Mouse (Mus musculus) macrophage (primary cell): Measurements from ENCODE around the gene Olfr1418. TPM values are rescaled to one million over a fixed set of nuclear protein-coding genes. Genes with fewer than 3 reads are reported as not detected.

Experiments
- H3K27ac ChIP-seq: fragments of 350-480 bp; formaldehyde crosslinking; 2 replicates; pipeline ENCODE4 v1.9.0; 2021
- H3K36me3 ChIP-seq: fragments of 350-480 bp; formaldehyde crosslinking; 2 replicates; pipeline ENCODE4 v1.9.0; 2021; ENCODE audit errors: inconsistent target
- H3K4me3 ChIP-seq: fragments of 350-480 bp; formaldehyde crosslinking; 2 replicates; pipeline ENCODE4 v1.9.0; 2021; ENCODE audit errors: inconsistent target
- H3K79me2 ChIP-seq: fragments of 350-480 bp; formaldehyde crosslinking; 2 replicates; pipeline ENCODE4 v1.9.0; 2021; ENCODE audit errors: inconsistent target
- WGBS: methylation state at CpG from one replicate; pipeline ENCODE4 v1.1.7; 2026; ENCODE audit warnings: inconsistent platforms; ENCODE audit not compliant: missing documents; 5-methylcytosine and 5-hydroxymethylcytosine counted together
- polyA plus RNA-seq: library from polyadenylated mRNA; stranded (reverse); fragments of 250-400 nt; gene quantifications from 3 replicates; pipeline ENCODE4 v1.2.4, GENCODE M21; 2018; ENCODE audit warnings: inconsistent platforms

Olfr1418 gene
- polyA plus RNA-seq, 1 experiment from 2014 or later = not detected

- peak overlapping the region; percentile 74 for H3K27ac ChIP-seq
- H3K4me3 ChIP-seq = peak overlapping the region; percentile 75
- WGBS = under 1% methylated on average over 75 of the region's 83 CpGs
- H3K79me2 ChIP-seq = peaks cover 58% of the 10 kb centered on the region
- no peaks in the 10 kb centered on the region for H3K36me3 ChIP-seq
These were observed 42.4 kb downstream of the Olfr1418 start for GRCm38 (mm10) chr19:11818199-11819142.

- H3K4me3 ChIP-seq = peak overlapping the region; percentile 75
- H3K36me3 ChIP-seq = no peaks in the 10 kb centered on the region
- H3K79me2 ChIP-seq = peaks cover 67% of the 10 kb centered on the region
- 59% methylated on average over 5 of the region's 5 CpGs for WGBS
- H3K27ac ChIP-seq = peak overlapping the region; percentile 74; the same call in 1 of the 2 replicates
These were observed 43.3 kb downstream of the Olfr1418 start for GRCm38 (mm10) chr19:11817586-11817985.

DNA sequence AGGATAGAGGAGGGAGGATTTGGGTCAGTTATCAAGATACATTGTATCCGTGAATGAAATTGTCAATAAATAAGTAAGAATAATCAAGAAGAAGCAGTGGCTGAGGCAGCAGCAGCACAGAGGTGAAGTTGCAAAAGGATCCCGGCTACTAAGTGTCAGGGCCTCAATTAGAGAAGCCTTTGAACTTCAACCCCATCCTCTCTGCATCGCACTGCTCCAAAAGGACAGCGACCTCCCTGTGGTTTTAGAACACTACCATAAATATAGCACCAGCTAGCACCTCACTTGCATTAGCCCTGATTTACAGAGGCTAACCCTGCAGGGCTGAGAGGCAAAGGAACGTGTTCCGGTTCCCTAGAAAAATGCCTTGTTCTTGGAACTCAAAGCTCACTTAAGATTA lies 44.2 kb downstream of the Olfr1418 start:
- 87% methylated on average over 6 of the region's 6 CpGs for WGBS
- H3K79me2 ChIP-seq = peaks cover 75% of the 10 kb centered on the region

GRCm38 (mm10) chr19:11814742-11815333 lies 46.0 kb downstream of the Olfr1418 start:
- Histone ChIP-seq H3K36me3 (no peaks in the 10 kb centered on the region), H3K79me2 (peaks cover 94% of the 10 kb centered on the region), H3K4me3 (no peak overlapping the region), H3K27ac (no peak overlapping the region)
- 99% methylated on average over 6 of the region's 6 CpGs for WGBS

More for the DNA sequence above, 44.2 kb downstream of the Olfr1418 start:
- no peak overlapping the region for H3K27ac ChIP-seq
- H3K36me3 ChIP-seq = no peaks in the 10 kb centered on the region
- no peak overlapping the region for H3K4me3 ChIP-seq

DNA sequence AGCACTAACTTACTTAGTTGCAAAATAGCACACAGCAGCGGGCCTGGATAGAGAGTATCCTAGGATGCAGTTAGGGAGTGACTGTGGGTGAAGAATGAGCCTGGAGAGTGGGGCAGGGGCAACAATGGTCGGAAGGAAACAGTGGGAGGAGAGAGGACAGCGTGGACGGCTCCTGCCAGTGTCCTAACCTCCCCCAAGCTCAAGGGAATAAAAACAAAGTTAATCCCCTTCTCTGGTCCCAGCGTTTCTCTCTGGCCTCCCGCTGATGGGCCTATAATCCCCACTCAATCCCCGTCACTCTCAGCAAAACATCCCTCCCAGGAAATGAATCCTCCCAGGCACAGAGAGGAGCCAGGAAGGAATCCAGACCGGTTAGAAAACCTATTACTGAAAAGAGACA lies 47.2 kb downstream of the Olfr1418 start:
- peak overlapping the region; percentile 8; the same call in 1 of the 2 replicates for H3K27ac ChIP-seq
- H3K36me3 ChIP-seq = no peaks in the 10 kb centered on the region
- 92% methylated on average over 8 of the region's 8 CpGs for WGBS
- H3K4me3 ChIP-seq = no peak overlapping the region
- peaks cover 97% of the 10 kb centered on the region for H3K79me2 ChIP-seq

- H3K4me3 ChIP-seq = no peak overlapping the region
- 0 out of 2 replicates have a peak overlapping the region, but pooled peaks have one; percentile 8 for H3K27ac ChIP-seq
- peaks cover 96% of the 10 kb centered on the region for H3K79me2 ChIP-seq
- H3K36me3 ChIP-seq = no peaks in the 10 kb centered on the region
- WGBS = 82% methylated on average over 4 of the region's 4 CpGs
These were observed 47.7 kb downstream of the Olfr1418 start for GRCm38 (mm10) chr19:11813136-11813535.

GRCm38 (mm10) chr19:11811688-11812365 lies 49.0 kb downstream of the Olfr1418 start:
- WGBS = 65% methylated on average over 3 of the region's 5 CpGs
- Histone ChIP-seq H3K27ac (no peak overlapping the region), H3K79me2 (peaks cover 94% of the 10 kb centered on the region), H3K36me3 (no peaks in the 10 kb centered on the region), H3K4me3 (no peak overlapping the region)

GRCm38 (mm10) chr19:11810856-11811255 lies 50.0 kb downstream of the Olfr1418 start:
- Histone ChIP-seq H3K36me3 (no peaks in the 10 kb centered on the region), H3K27ac (no peak overlapping the region), H3K79me2 (peaks cover 94% of the 10 kb centered on the region), H3K4me3 (no peak overlapping the region)
- 100% methylated on average over 1 of the region's 1 CpGs for WGBS

- WGBS = 44% methylated on average over 5 of the region's 5 CpGs
- 0 out of 2 replicates have a peak overlapping the region, but pooled peaks have one; percentile 15 for H3K27ac ChIP-seq
These were observed 50.7 kb downstream of the Olfr1418 start for GRCm38 (mm10) chr19:11810003-11810758.

DNA sequence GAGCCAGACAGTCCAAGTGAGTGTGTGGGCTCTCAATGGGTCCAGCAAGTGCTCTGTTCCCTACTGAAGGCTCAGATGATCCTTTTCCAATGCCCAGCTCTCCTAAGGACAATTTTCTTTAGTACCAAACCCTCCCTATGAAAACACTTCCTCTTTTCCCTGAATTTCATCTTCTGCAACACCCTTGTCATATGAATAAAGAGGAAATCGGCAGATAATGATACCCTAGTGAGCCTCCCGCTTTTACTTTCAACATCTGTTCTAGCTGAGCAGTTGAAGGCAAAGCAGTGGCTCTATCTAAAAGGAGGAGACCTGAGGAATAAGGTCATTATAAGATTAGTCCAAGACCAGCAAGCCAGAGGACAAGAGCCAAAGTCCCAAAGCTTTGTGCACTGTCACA lies 52.4 kb downstream of the Olfr1418 start:
- WGBS = 14% methylated on average over 2 of the region's 2 CpGs
- Histone ChIP-seq H3K27ac (peak overlapping the region; percentile 33), H3K36me3 (no peaks in the 10 kb centered on the region), H3K79me2 (peaks cover 82% of the 10 kb centered on the region), H3K4me3 (no peak overlapping the region)

More at GRCm38 (mm10) chr19:11810003-11810758, 50.7 kb downstream of the Olfr1418 start:
- H3K79me2 ChIP-seq = peaks cover 94% of the 10 kb centered on the region
- H3K36me3 ChIP-seq = no peaks in the 10 kb centered on the region
- H3K4me3 ChIP-seq = no peak overlapping the region

DNA sequence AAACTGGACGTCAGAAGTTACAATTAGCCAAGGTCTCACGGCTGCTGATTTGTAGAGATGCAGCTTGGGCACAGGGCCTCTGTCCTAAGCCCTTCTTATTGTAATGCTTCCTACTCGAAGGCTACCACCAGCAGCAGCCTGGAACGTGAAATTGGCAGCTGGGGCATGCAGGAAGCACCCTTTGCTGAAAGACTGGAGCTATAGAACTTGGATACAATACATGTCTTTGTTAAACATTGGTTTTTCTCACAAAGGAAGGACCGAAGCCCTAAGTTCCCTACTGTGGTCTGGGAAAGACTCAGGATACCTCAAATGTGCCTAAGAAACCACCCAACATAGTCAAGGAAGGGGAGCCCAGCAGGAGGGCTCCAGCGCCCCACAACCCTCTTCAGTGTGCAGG lies 53.0 kb downstream of the Olfr1418 start:
- WGBS = 49% methylated on average over 6 of the region's 6 CpGs
- Histone ChIP-seq H3K4me3 (no peak overlapping the region), H3K79me2 (peaks cover 76% of the 10 kb centered on the region), H3K36me3 (no peaks in the 10 kb centered on the region), H3K27ac (peak overlapping the region; percentile 33)

DNA sequence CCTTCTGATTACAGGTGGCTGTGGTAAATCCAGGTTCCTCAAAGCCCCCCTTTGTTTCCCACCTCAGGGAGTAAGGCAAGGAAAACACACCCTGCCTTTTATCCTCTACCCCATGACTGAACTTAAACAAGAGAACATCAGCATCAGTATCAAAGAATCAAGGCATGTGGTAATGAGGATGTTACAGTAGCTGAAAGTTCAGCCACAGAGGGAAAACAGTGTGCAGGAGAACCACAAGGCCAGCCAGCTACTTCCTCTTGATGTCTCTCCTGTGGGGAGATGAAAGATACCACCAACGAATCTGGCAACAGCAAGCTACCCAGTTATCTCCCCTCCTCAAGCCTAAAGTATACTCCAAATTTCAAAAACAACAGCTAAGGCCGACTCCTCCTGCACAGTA lies 53.6 kb downstream of the Olfr1418 start:
- Histone ChIP-seq H3K79me2 (peaks cover 70% of the 10 kb centered on the region), H3K36me3 (no peaks in the 10 kb centered on the region), H3K27ac (no peak overlapping the region), H3K4me3 (no peak overlapping the region)
- 4% methylated on average over 2 of the region's 2 CpGs for WGBS

- no peaks in the 10 kb centered on the region; the same call in 1 of the 2 replicates for H3K36me3 ChIP-seq
- H3K27ac ChIP-seq = 0 out of 2 replicates have a peak overlapping the region, but pooled peaks have one; percentile 4
- H3K4me3 ChIP-seq = no peak overlapping the region
- whole genome bisulfite sequencing = 0% methylated on average over 1 of the region's 1 CpGs
- peaks cover 44% of the 10 kb centered on the region for H3K79me2 ChIP-seq
These were observed 56.4 kb downstream of the Olfr1418 start for GRCm38 (mm10) chr19:11804423-11804822.
